Mouse (Mus musculus) heart, adult 8-10 months (tissue): ENCODE measurements around the gene Gstm1. TPM values are rescaled to one million over a fixed set of nuclear protein-coding genes. Genes with fewer than 3 reads are reported as not detected.

Experiments used
- DNase-seq: peaks from one replicate; pipeline ENCODE4 v3.0.0; 2022; ENCODE audit warnings: low spot score
- total RNA-seq, 4 experiments: library from RNA; stranded (reverse); gene quantifications; 2 replicates each; pipeline ENCODE4 v1.2.4; 2022

Gene Gstm1
- total RNA-seq, 4 experiments from 2014 or later = 385 to 498 (median 396) TPM

DNA sequence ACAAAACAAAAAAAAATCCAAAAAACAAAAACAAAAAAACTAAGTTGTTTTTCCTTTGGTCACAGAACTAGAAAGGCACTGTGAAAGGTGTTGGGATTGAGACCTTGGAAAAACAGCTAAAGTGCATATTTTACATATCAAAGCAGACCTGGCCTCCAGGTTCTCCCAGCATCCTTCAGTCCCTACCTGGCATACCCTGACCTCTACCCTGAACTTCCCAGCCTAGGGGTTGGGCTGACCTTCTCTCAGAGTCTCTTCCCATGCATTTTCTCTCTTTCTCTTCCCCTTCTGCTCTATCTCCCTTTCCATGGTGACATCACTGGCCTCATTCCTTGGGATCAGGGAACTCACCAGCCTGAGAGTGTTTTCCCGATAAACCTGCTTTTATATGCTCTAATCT, 52.2 kb downstream of the Gstm1 start:
- no peak for DNase-seq

- DNase-seq = no peak
Observed at GRCm38 (mm10) chr3:107964656-107965308, 53.0 kb downstream of the Gstm1 start.

DNA sequence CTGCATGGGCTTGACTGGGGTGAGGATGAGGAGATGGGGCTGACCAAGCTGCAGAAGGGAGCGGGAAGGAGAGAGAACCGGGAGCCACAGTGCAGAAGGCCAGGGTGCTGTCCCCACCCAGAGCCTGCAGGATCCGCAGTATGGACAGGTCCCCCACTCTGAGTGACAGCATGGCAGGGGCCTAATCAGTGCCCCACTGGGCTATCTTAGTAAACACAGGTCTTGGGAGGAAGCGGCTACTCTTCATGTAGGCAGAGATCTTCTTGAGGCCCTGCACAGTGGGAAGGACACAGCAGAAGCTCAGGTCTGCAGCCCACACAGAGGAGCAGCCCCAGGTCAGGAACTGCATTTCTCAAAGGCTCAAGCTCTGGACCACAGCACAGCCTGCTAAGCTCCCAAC, 53.7 kb downstream of the Gstm1 start:
- DNase-seq = no peak

Other genes with a start within 250 kb of the Gstm1 start
- not detected for gene Eps8l3, start 140.7 kb downstream of the Gstm1 start, total RNA-seq
- 10 to 100 TPM; 48.4 to 59.4 (median 52.4) TPM for gene Gstm5, start 122.2 kb downstream of the Gstm1 start, total RNA-seq
- 100 to 1,000 TPM in 1 of 4 experiments, 10 to 100 TPM in 3; 87.6 to 100 (median 91.6) TPM for gene Gstm7, start 86.2 kb downstream of the Gstm1 start, total RNA-seq
- 1 to 10 TPM; 3.4 to 6.0 (median 5.0) TPM for gene Gstm6, start 74.2 kb downstream of the Gstm1 start, total RNA-seq
- not detected for gene Gstm3, start 48.7 kb downstream of the Gstm1 start, total RNA-seq
- 100 to 1,000 TPM; 237 to 300 (median 263) TPM for gene Gstm2, start 31.5 kb downstream of the Gstm1 start, total RNA-seq
- 10 to 100 TPM; 12.6 to 14.4 (median 13.3) TPM for gene Gstm4, start 26.9 kb upstream of the Gstm1 start, total RNA-seq
- gene Ampd2, start 68.7 kb upstream of the Gstm1 start, total RNA-seq = 1 to 10 TPM; 3.9 to 5.2 (median 4.7) TPM
- gene Gnat2, start 74.8 kb upstream of the Gstm1 start, total RNA-seq = under 1 TPM in 2 of 4 experiments, not detected in 2; 0.28 to 0.47 TPM
- gene Gnai3, start 128.2 kb upstream of the Gstm1 start, total RNA-seq = 10 to 100 TPM; 12.7 to 15.9 (median 13.0) TPM
- gene Gpr61, start 136.9 kb upstream of the Gstm1 start, total RNA-seq = not detected
- gene Amigo1, start 168.4 kb upstream of the Gstm1 start, total RNA-seq = 10 to 100 TPM; 17.2 to 18.9 (median 18.1) TPM
- gene Cyb561d1, start 183.2 kb upstream of the Gstm1 start, total RNA-seq = 1 to 10 TPM; 5.4 to 8.3 (median 6.5) TPM
- gene Atxn7l2, start 193.0 kb upstream of the Gstm1 start, total RNA-seq = 1 to 10 TPM; 1.7 to 2.7 (median 2.3) TPM
- 1 to 10 TPM; 1.3 to 2.4 (median 2.1) TPM for gene Sypl2, start 208.7 kb upstream of the Gstm1 start, total RNA-seq
- 10 to 100 TPM; 46.3 to 59.0 (median 50.8) TPM for gene Psma5, start 239.0 kb upstream of the Gstm1 start, total RNA-seq